Mouse (Mus musculus) megakaryocyte, embryonic 14.5 days (primary cell): ENCODE data around the gene Cnot1.

ENCODE experiments used
- FLI1 ChIP-seq: IDR thresholded peaks from 2 replicates; pipeline ENCODE4 v1.6.1; 2012; ENCODE audit warnings: low read length, inconsistent platforms, mixed read lengths
- GATA1 ChIP-seq: IDR thresholded peaks from 3 replicates; pipeline ENCODE4 v1.6.1; 2012; ENCODE audit warnings: mixed read lengths, low read length, inconsistent platforms, borderline replicate concordance

- TF ChIP-seq GATA1 (no peak), FLI1 (no peak)
Observed at GRCm38 (mm10) chr8:95714367-95714766, 92.9 kb downstream of the Cnot1 start.
